Mouse (Mus musculus) liver, postnatal 0 days (tissue): Measurements from ENCODE around the gene Dleu7. TPM values are rescaled to one million over a fixed set of nuclear protein-coding genes. Genes with fewer than 3 reads are reported as not detected.

Experiments used
- ATAC-seq: fragments of 200-750 bp; cut with Nextera tagmentation; 2 replicates; pipeline ENCODE4 v1.8.0; 2017; ENCODE audit warnings: mild to moderate bottlenecking, moderate library complexity
- DNase-seq: peaks from one replicate; pipeline ENCODE4 v3.0.0-alpha.2; 2016
- H3K27ac ChIP-seq: fragments of 300-500 bp; sonication (generic); 2 replicates; pipeline ENCODE4 v1.5.1; 2014; ENCODE audit warnings: antibody characterized with exemption, moderate library complexity, mild to moderate bottlenecking, low read depth
- H3K27me3 ChIP-seq: fragments of 300-500 bp; sonication (generic); 2 replicates; pipeline ENCODE4 v1.6.1; 2014; ENCODE audit warnings: low read length, control low read depth, mixed read lengths; ENCODE audit not compliant: insufficient read depth
- H3K36me3 ChIP-seq: fragments of 300-500 bp; sonication (generic); replicated peaks from 2 replicates; pipeline ENCODE4 v1.6.1; 2014; ENCODE audit warnings: mild to moderate bottlenecking, control low read depth, low read length, moderate library complexity, mixed read lengths; ENCODE audit not compliant: insufficient read depth
- H3K4me1 ChIP-seq: fragments of 300-500 bp; sonication (generic); 2 replicates; pipeline ENCODE4 v1.6.1; 2014; ENCODE audit warnings: antibody characterized with exemption, mild to moderate bottlenecking, control low read depth; ENCODE audit not compliant: insufficient read depth
- H3K4me2 ChIP-seq: fragments of 300-500 bp; sonication (generic); 2 replicates; pipeline ENCODE4 v1.6.1; 2014; ENCODE audit warnings: low read depth, mild to moderate bottlenecking, low read length, moderate library complexity, mixed read lengths
- H3K4me3 ChIP-seq: fragments of 300-500 bp; sonication (generic); 2 replicates; pipeline ENCODE4 v1.5.1; 2014; ENCODE audit warnings: low read depth, low read length
- H3K9ac ChIP-seq: fragments of 300-500 bp; sonication (generic); replicated peaks from 2 replicates; pipeline ENCODE4 v1.6.1; 2014; ENCODE audit warnings: mild to moderate bottlenecking, moderate library complexity
- H3K9me3 ChIP-seq: fragments of 300-500 bp; sonication (generic); 2 replicates; pipeline ENCODE4 v1.6.1; 2016; ENCODE audit warnings: mild to moderate bottlenecking, control low read depth, low read length, mixed read lengths
- CTCF ChIP-seq: sonication (generic); IDR thresholded peaks from 2 replicates; pipeline ENCODE4 v1.5.1; 2016; ENCODE audit warnings: antibody characterized with exemption, low read depth
- EP300 ChIP-seq: IDR thresholded peaks from 2 replicates; pipeline ENCODE4 v1.6.1; 2016; ENCODE audit warnings: antibody characterized with exemption, low read depth, mild to moderate bottlenecking
- WGBS: fragments of 180-500 bp; shearing (Covaris S2); extraction: QIAGEN DNeasy Blood & Tissue Kit; methylation state at CpG from one replicate; pipeline ENCODE4 v1.1.7; 2014; ENCODE audit not compliant: insufficient replicate concordance; 5-methylcytosine and 5-hydroxymethylcytosine counted together
- polyA plus RNA-seq: library from polyadenylated mRNA; unstranded; fragments of >200 nt; fragmentation: Nextera tagmentation; extraction: Ambion mirVana; gene quantifications from 2 replicates; pipeline ENCODE4 v1.2.1, GENCODE M21; 2015

The Dleu7 gene
- polyA plus RNA-seq, 1 experiment from 2014 or later = 0.08 TPM

- Histone ChIP-seq H3K9me3 (no peaks in the 10 kb centered on the region), H3K9ac (peak overlapping the region; percentile 78), H3K27ac (peak overlapping the region; percentile 89), H3K36me3 (no peaks in the 10 kb centered on the region), H3K27me3 (no peaks in the 10 kb centered on the region), H3K4me2 (peak overlapping the region; percentile 78), H3K4me3 (peak overlapping the region; percentile 87), H3K4me1 (peaks cover 18% of the 10 kb centered on the region)
- TF ChIP-seq CTCF = no peak
- no peak for TF ChIP-seq EP300
- 14% methylated on average over 6 of the region's 6 CpGs for WGBS
- DNase-seq = no peak
- ATAC-seq = peak; percentile 32
Measured at GRCm38 (mm10) chr14:62331457-62331856, 38.6 kb upstream of the Dleu7 start.

DNA sequence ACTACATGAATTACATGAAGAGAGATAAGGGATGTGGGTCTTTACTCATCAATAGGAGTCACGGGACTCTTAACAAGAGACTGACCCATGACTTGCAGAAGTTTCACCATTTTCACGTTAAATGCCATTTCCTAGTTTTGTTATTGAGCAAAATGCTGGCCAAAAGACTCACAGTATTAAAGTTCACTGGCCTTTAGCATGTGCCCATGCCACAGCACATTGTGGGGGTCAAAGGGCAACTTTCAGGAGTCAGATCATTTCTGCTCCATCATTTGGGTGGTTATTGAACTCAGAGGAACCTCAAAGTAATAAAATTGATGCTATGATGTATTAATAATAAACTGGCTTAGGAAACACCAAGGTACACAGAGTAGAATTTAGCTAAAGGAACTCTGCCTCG, 36.8 kb upstream of the Dleu7 start:
- peaks cover 18% of the 10 kb centered on the region for H3K4me1 ChIP-seq
- ATAC-seq (no peak), DNase-seq (no peak)
- no peak overlapping the region for H3K4me2 ChIP-seq
- TF ChIP-seq CTCF = no peak
- TF ChIP-seq EP300 = no peak
- H3K27ac ChIP-seq = no peak overlapping the region
- H3K9me3 ChIP-seq = no peaks in the 10 kb centered on the region
- no peak overlapping the region for H3K4me3 ChIP-seq
- H3K36me3 ChIP-seq = no peaks in the 10 kb centered on the region
- 65% methylated on average over 3 of the region's 3 CpGs for WGBS
- no peaks in the 10 kb centered on the region for H3K27me3 ChIP-seq
- no peak overlapping the region for H3K9ac ChIP-seq

DNA sequence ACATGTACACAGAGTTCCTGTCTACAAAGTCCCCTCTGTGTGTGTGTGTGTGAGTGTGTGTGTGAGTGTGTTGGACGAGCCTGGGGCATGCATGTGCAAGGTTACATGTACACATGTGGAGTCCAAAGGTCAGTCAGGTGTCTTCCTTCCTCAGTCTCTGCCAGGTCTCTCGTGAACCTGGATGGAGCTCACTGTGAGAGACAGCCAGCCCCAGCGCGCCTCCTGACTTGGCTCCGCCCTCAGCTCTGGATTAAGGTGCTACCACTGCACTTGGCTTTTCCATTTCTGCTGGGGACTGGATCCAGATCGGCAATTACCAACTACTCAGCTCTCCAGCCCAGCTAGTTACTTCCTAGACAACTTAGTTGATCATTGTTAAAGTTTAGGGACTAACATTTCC, 35.8 kb upstream of the Dleu7 start:
- WGBS = 55% methylated on average over 6 of the region's 6 CpGs
- H3K4me2 ChIP-seq = no peak overlapping the region
- H3K27me3 ChIP-seq = no peaks in the 10 kb centered on the region
- H3K4me3 ChIP-seq = no peak overlapping the region
- H3K9me3 ChIP-seq = no peaks in the 10 kb centered on the region
- DNase-seq (no peak), ATAC-seq (no peak)
- H3K27ac ChIP-seq = no peak overlapping the region
- TF ChIP-seq CTCF = no peak
- no peak for TF ChIP-seq EP300
- H3K9ac ChIP-seq = no peak overlapping the region
- H3K36me3 ChIP-seq = no peaks in the 10 kb centered on the region
- H3K4me1 ChIP-seq = peaks cover 13% of the 10 kb centered on the region

GRCm38 (mm10) chr14:62327171-62327570, 34.3 kb upstream of the Dleu7 start:
- no peak overlapping the region for H3K4me3 ChIP-seq
- H3K9ac ChIP-seq = no peak overlapping the region
- DNase-seq (no peak), ATAC-seq (no peak)
- no peak overlapping the region for H3K4me2 ChIP-seq
- no peak overlapping the region for H3K27ac ChIP-seq
- H3K4me1 ChIP-seq = peaks cover 6% of the 10 kb centered on the region; the same call in 1 of the 2 replicates
- H3K9me3 ChIP-seq = no peaks in the 10 kb centered on the region
- H3K36me3 ChIP-seq = no peaks in the 10 kb centered on the region
- WGBS = 47% methylated on average over 2 of the region's 2 CpGs
- TF ChIP-seq EP300 (no peak), CTCF (no peak)
- H3K27me3 ChIP-seq = no peaks in the 10 kb centered on the region

DNA sequence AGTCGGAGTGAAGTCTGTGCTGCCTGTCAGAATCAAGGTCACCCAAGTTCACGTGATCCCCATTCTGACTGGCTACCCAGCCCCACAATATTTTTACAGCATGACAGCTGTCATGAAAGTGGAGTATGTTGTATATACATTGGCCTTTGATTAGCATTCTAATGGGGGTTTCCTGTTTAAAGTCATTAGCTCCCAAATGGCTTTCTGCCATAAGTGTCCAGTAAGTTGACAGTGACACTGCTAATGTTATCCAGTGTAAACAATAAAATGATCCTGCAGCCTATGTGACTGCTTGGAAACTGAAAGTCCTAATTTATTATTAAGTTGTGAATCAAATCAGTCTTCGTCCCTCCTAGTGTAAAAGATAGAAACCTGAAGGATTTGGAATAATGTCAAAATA, 33.2 kb upstream of the Dleu7 start:
- TF ChIP-seq CTCF (no peak), EP300 (no peak)
- H3K4me3 ChIP-seq = no peak overlapping the region
- H3K4me1 ChIP-seq = no peaks in the 10 kb centered on the region
- H3K4me2 ChIP-seq = no peak overlapping the region
- no peaks in the 10 kb centered on the region for H3K36me3 ChIP-seq
- WGBS = 72% methylated on average over 3 of the region's 3 CpGs
- H3K9me3 ChIP-seq = no peaks in the 10 kb centered on the region
- H3K27ac ChIP-seq = no peak overlapping the region
- H3K9ac ChIP-seq = no peak overlapping the region
- no peak for DNase-seq
- ATAC-seq = no peak
- H3K27me3 ChIP-seq = no peaks in the 10 kb centered on the region

DNA sequence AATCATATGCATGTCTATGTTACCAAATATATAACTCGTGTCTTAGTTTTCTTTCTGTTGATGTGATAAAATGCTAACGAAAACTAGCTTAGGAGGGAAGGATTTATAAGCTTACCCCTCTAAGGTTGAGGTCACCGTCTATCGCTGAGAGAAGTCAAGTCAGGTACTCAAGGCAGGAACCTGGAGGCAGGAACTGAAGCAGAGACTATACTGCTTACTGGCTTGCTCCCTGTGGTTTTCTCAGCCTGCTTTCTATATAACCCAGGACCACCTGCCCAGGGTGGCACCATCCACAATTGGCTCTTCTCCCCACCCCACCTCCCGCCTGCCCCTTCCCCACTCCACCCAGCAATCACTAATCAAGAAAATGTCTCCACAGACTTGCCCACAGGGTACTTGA, 32.1 kb upstream of the Dleu7 start:
- H3K4me1 ChIP-seq = no peaks in the 10 kb centered on the region
- DNase-seq = no peak
- no peaks in the 10 kb centered on the region for H3K36me3 ChIP-seq
- no peak overlapping the region for H3K27ac ChIP-seq
- H3K9ac ChIP-seq = no peak overlapping the region
- ATAC-seq = no peak
- TF ChIP-seq CTCF = no peak
- no peak for TF ChIP-seq EP300
- 76% methylated on average over 5 of the region's 5 CpGs for WGBS
- H3K9me3 ChIP-seq = no peaks in the 10 kb centered on the region
- no peak overlapping the region for H3K4me2 ChIP-seq
- no peak overlapping the region for H3K4me3 ChIP-seq
- H3K27me3 ChIP-seq = no peaks in the 10 kb centered on the region

DNA sequence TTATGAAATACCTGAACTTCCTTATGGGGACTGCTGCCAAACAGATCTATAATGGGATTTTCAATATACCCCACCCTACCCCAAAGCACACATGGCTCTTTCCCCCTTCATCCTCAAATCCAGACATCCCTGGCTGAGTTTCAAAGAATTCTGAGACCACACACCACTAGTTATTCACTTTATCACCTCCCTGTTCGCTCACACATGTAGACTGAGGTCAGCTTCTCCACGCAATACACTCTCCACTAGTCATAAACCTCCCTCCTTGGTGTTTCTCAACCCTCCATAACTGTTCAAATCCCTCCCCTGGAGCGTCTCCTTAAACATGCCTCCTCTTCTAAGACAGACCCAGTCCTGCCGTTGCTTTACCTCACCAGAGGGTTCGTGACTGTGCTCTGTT, 30.6 kb upstream of the Dleu7 start:
- Histone ChIP-seq H3K9me3 (no peaks in the 10 kb centered on the region), H3K4me3 (no peak overlapping the region), H3K9ac (no peak overlapping the region), H3K27ac (no peak overlapping the region), H3K27me3 (no peaks in the 10 kb centered on the region), H3K36me3 (no peaks in the 10 kb centered on the region), H3K4me2 (no peak overlapping the region), H3K4me1 (no peaks in the 10 kb centered on the region)
- DNase-seq (no peak), ATAC-seq (no peak)
- no peak for TF ChIP-seq EP300
- no peak for TF ChIP-seq CTCF
- 81% methylated on average over 5 of the region's 5 CpGs for WGBS
